Mouse (Mus musculus): ENCODE measurements around the gene Gtf3a. TPM values are rescaled to one million over a fixed set of nuclear protein-coding genes. Genes with fewer than 3 reads are reported as not detected.

Gene Gtf3a
- polyA plus RNA-seq (2012; rRNA removed) = 81.0 and 81.4 TPM in 2 replicates

GRCm38 (mm10) chr5:146948508-146949088, at the start of gene Gtf3a:
Gene Gtf3a, plus strand, starts transcription at chr5:146948657.

GRCm38 (mm10) chr5:146963118-146963936, 14.9 kb downstream of the Gtf3a start, which contains the start of gene Mtif3:
Gene Mtif3, minus strand, starts transcription at chr5:146963800.

Other genes starting within 250 kb of the Gtf3a start
- gene Usp12, start 153.7 kb upstream of the Gtf3a start, polyA plus RNA-seq (2012; rRNA removed) = 25.8 and 26.1 TPM in 2 replicates
- gene Rpl21, start 115.8 kb upstream of the Gtf3a start, polyA plus RNA-seq (2012; rRNA removed) = 452 and 461 TPM in 2 replicates
- 5.4 and 6.1 TPM in 2 replicates for gene Rasl11a, start 103.6 kb upstream of the Gtf3a start, polyA plus RNA-seq (2012; rRNA removed)
- gene Mtif3, start 15.1 kb downstream of the Gtf3a start, polyA plus RNA-seq (2012; rRNA removed) = 18.9 and 21.9 TPM in 2 replicates
- gene Lnx2, start 127.9 kb downstream of the Gtf3a start, polyA plus RNA-seq (2012; rRNA removed) = 7.5 and 8.6 TPM in 2 replicates
- 99.4 and 99.7 TPM in 2 replicates for gene Polr1d, start 128.4 kb downstream of the Gtf3a start, polyA plus RNA-seq (2012; rRNA removed)
- 7.9 and 8.4 TPM in 2 replicates for gene Gsx1, start 240.0 kb downstream of the Gtf3a start, polyA plus RNA-seq (2012; rRNA removed)